In the genomic region with DNA sequence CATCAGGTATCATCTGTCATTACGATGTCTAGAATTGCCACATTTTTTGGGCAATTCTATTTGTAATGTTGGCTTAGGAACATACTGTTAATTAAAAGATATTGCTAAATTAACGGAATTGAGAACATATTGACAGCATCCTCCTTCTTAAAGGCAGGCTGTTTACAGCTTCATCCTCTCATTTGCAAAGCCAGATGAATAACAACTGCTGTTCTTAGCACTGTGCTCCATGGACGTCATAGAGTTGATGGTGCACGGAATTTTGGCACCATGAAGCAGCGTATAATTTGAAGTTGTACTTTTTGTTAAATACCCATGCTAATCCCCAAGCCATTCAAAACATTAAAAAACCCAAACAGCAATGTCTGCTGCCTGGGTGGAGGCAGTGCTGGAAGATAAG, we compare ENCODE assay signal across 16 mouse cellular contexts.
"Had no signal": no experiment of that assay in that cellular context is flagged by ENCODE, and none has a peak within 500 bp of the region (broad histone marks: within the 10 kb centered on the region; RNA-seq: fewer than 3 reads in every experiment).

No protein-coding gene starts in this region.

- H3K9ac ChIP-seq: neural tube, embryonic 13.5 days; neural tube, embryonic 15.5 days; stomach, embryonic 15.5 days had no signal

- H3K4me1 ChIP-seq: neural tube, embryonic 13.5 days; stomach, embryonic 15.5 days had no signal

- DNase-seq: retina, postnatal 1 day; right cerebral cortex, adult 18-20 months; right cerebral cortex, postnatal 14 days; right cerebral cortex, postnatal 25 days; right cerebral cortex, postnatal 4 days; spleen, adult 18-20 months; thymus, adult 18-20 months; thymus, adult 2 months; thymus, postnatal 14 days; thymus, postnatal 25 days; thymus, postnatal 36 days; thymus, postnatal 4 days had no signal

- H3K27me3 ChIP-seq: stomach, embryonic 15.5 days had no signal

- H3K4me3 ChIP-seq: neural tube, embryonic 13.5 days; neural tube, embryonic 15.5 days; stomach, embryonic 15.5 days had no signal

- H3K9me3 ChIP-seq: neural tube, embryonic 13.5 days; neural tube, embryonic 15.5 days; stomach, embryonic 15.5 days had no signal

- H3K27ac ChIP-seq: neural tube, embryonic 13.5 days; neural tube, embryonic 15.5 days; stomach, embryonic 15.5 days; stomach, postnatal 0 days had no signal

- H3K36me3 ChIP-seq: neural tube, embryonic 13.5 days; neural tube, embryonic 15.5 days; stomach, embryonic 15.5 days had no signal

- H3K4me2 ChIP-seq: neural tube, embryonic 13.5 days; neural tube, embryonic 15.5 days; stomach, embryonic 15.5 days had no signal
